Mouse (Mus musculus) kidney, adult 2 months (tissue): ENCODE results near the gene Crygn.

ENCODE experiments used
- CTCF ChIP-seq: fragments of 200-500 bp; conservative IDR thresholded peaks from 2 replicates; pipeline ENCODE4 v1.5.1; 2011; ENCODE audit warnings: low read depth, mild to moderate bottlenecking, control low read depth, low read length, moderate library complexity, mixed read lengths; ENCODE audit not compliant: insufficient read depth, insufficient read length
- POLR2A ChIP-seq: fragments of 200-500 bp; IDR thresholded peaks from one replicate; pipeline ENCODE4 v1.6.1; 2011; ENCODE audit warnings: low read depth, low read length, control low read depth

DNA sequence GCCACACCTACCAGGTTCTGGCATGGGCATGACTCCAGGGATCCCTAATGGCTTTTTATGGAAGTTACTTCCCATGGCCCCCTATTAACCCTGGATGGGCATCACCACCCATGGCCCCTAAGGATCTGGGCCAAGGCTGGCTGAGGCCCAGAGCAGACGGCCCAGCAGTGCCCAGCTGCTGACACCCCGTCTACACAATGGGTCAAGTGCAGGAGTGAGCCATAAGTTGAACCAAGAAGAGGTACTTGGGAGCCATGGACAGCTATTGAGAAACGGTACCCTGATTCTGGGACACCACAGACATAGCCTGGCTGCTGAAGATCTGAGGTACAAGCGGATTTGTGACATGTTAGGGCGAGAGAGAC, 33.6 kb downstream of the Crygn start:
- TF ChIP-seq CTCF: no peak
- no peak for TF ChIP-seq POLR2A
